Mouse (Mus musculus) heart, embryonic 15.5 days (tissue): ENCODE results near the gene Gm9999. TPM values are rescaled to one million over a fixed set of nuclear protein-coding genes. Genes with fewer than 3 reads are reported as not detected.
"Not testable (repeated sequence)": the region's sequence is repeated elsewhere in the genome, so short reads cannot be mapped to it uniquely, and the experiment has no call there.

Experiments
- ATAC-seq: fragments of 200-750 bp; cut with Nextera tagmentation; replicated peaks from 2 replicates; pipeline ENCODE4 v1.8.0; 2017; ENCODE audit warnings: low read depth, moderate TSS enrichment; ENCODE audit not compliant: insufficient number of reproducible peaks, insufficient read depth, low FRiP score
- H3K27ac ChIP-seq: fragments of 300-500 bp; sonication (generic); 2 replicates; pipeline ENCODE4 v1.5.1; 2015; ENCODE audit warnings: mild to moderate bottlenecking, inconsistent platforms
- H3K27me3 ChIP-seq: fragments of 300-500 bp; sonication (generic); 2 replicates; pipeline ENCODE4 v1.6.1; 2015; ENCODE audit warnings: inconsistent platforms
- H3K36me3 ChIP-seq: fragments of 300-500 bp; sonication (generic); 2 replicates; pipeline ENCODE4 v1.6.1; 2015; ENCODE audit warnings: mild to moderate bottlenecking, inconsistent platforms
- H3K4me1 ChIP-seq: fragments of 300-500 bp; sonication (generic); replicated peaks from 2 replicates; pipeline ENCODE4 v1.6.1; 2015; ENCODE audit warnings: inconsistent platforms
- H3K4me2 ChIP-seq: fragments of 300-500 bp; sonication (generic); 2 replicates; pipeline ENCODE4 v1.6.1; 2015; ENCODE audit warnings: inconsistent platforms, mild to moderate bottlenecking, moderate library complexity
- H3K4me3 ChIP-seq: fragments of 300-500 bp; sonication (generic); 2 replicates; pipeline ENCODE4 v1.5.1; 2015; ENCODE audit warnings: mild to moderate bottlenecking, inconsistent platforms
- H3K9ac ChIP-seq: fragments of 300-500 bp; sonication (generic); 2 replicates; pipeline ENCODE4 v1.6.1; 2015; ENCODE audit warnings: mild to moderate bottlenecking, inconsistent platforms
- H3K9me3 ChIP-seq: fragments of 300-500 bp; sonication (generic); replicated peaks from 2 replicates; pipeline ENCODE4 v1.6.1; 2016; ENCODE audit warnings: inconsistent platforms
- WGBS: fragments of 180-500 bp; shearing (Covaris S2); methylation state at CpG from one replicate; pipeline ENCODE4 v1.1.7; 2015; ENCODE audit warnings: mixed read lengths; 5-methylcytosine and 5-hydroxymethylcytosine counted together
- polyA plus RNA-seq: library from polyadenylated mRNA; unstranded; fragments of >200 nt; fragmentation: Nextera tagmentation; extraction: Ambion mirVana; gene quantifications from 2 replicates; pipeline ENCODE4 v1.2.1, GENCODE M21; 2015

Gene Gm9999
- polyA plus RNA-seq, 1 experiment from 2014 or later = not detected

- H3K9me3 ChIP-seq = no peaks in the 10 kb centered on the region
- H3K27me3 ChIP-seq = 0 out of 2 replicates have a peak, but pooled peaks cover 2% of the 10 kb centered on the region
- H3K4me2 ChIP-seq = peak overlapping the region; percentile 47
- H3K27ac ChIP-seq = peak overlapping the region; percentile 77
- WGBS = 5% methylated on average over 6 of the region's 6 CpGs
- ATAC-seq = peak; percentile 100
- no peak overlapping the region for H3K4me3 ChIP-seq
- no peaks in the 10 kb centered on the region for H3K36me3 ChIP-seq
- peaks cover 22% of the 10 kb centered on the region for H3K4me1 ChIP-seq
- H3K9ac ChIP-seq = no peak overlapping the region
These were observed 32.1 kb downstream of the Gm9999 start for GRCm38 (mm10) chr7:47015390-47016065.

GRCm38 (mm10) chr7:47016602-47017001 lies 33.2 kb downstream of the Gm9999 start:
- ATAC-seq = no peak
- H3K9ac ChIP-seq = no peak overlapping the region
- no peaks in the 10 kb centered on the region for H3K9me3 ChIP-seq
- 65% methylated on average over 3 of the region's 3 CpGs for WGBS
- H3K36me3 ChIP-seq = no peaks in the 10 kb centered on the region
- 0 out of 2 replicates have a peak, but pooled peaks cover 4% of the 10 kb centered on the region for H3K27me3 ChIP-seq
- no peak overlapping the region for H3K27ac ChIP-seq
- H3K4me3 ChIP-seq = no peak overlapping the region
- no peak overlapping the region for H3K4me2 ChIP-seq
- peaks cover 26% of the 10 kb centered on the region for H3K4me1 ChIP-seq

- no peaks in the 10 kb centered on the region for H3K36me3 ChIP-seq
- no peak for ATAC-seq
- H3K4me1 ChIP-seq = peaks cover 26% of the 10 kb centered on the region
- H3K9ac ChIP-seq = no peak overlapping the region
- WGBS = 63% methylated on average over 7 of the region's 7 CpGs
- H3K9me3 ChIP-seq = no peaks in the 10 kb centered on the region
- 0 out of 2 replicates have a peak, but pooled peaks cover 4% of the 10 kb centered on the region for H3K27me3 ChIP-seq
- no peak overlapping the region for H3K4me2 ChIP-seq
- no peak overlapping the region for H3K27ac ChIP-seq
- H3K4me3 ChIP-seq = no peak overlapping the region
These were observed 33.8 kb downstream of the Gm9999 start for GRCm38 (mm10) chr7:47017146-47017545.

- H3K27ac ChIP-seq = no peak overlapping the region
- H3K27me3 ChIP-seq = 0 out of 2 replicates have a peak, but pooled peaks cover 4% of the 10 kb centered on the region
- no peaks in the 10 kb centered on the region for H3K9me3 ChIP-seq
- WGBS = 66% methylated on average over 5 of the region's 5 CpGs
- no peak overlapping the region for H3K9ac ChIP-seq
- no peak overlapping the region for H3K4me2 ChIP-seq
- H3K4me1 ChIP-seq = peaks cover 13% of the 10 kb centered on the region
- no peak overlapping the region for H3K4me3 ChIP-seq
- no peak for ATAC-seq
- H3K36me3 ChIP-seq = no peaks in the 10 kb centered on the region
These were observed 36.3 kb downstream of the Gm9999 start for GRCm38 (mm10) chr7:47019641-47020040.

- WGBS = 9% methylated on average over 8 of the region's 8 CpGs
- H3K9me3 ChIP-seq = no peaks in the 10 kb centered on the region
- H3K4me3 ChIP-seq = no peak overlapping the region
- peaks cover 7% of the 10 kb centered on the region for H3K4me1 ChIP-seq
- no peak for ATAC-seq
- no peaks in the 10 kb centered on the region for H3K36me3 ChIP-seq
- 0 out of 2 replicates have a peak, but pooled peaks cover 4% of the 10 kb centered on the region for H3K27me3 ChIP-seq
- H3K27ac ChIP-seq = no peak overlapping the region
- H3K4me2 ChIP-seq = peak overlapping the region; percentile 36; the same call in 1 of the 2 replicates
- no peak overlapping the region for H3K9ac ChIP-seq
These were observed 37.6 kb downstream of the Gm9999 start for GRCm38 (mm10) chr7:47020956-47021355.

GRCm38 (mm10) chr7:47022482-47022881 lies 39.1 kb downstream of the Gm9999 start:
- Histone ChIP-seq H3K36me3 (no peaks in the 10 kb centered on the region), H3K4me3 (no peak overlapping the region), H3K27me3 (0 out of 2 replicates have a peak, but pooled peaks cover 4% of the 10 kb centered on the region), H3K9ac (no peak overlapping the region), H3K9me3 (no peaks in the 10 kb centered on the region), H3K4me1 (peaks cover 7% of the 10 kb centered on the region), H3K4me2 (no peak overlapping the region), H3K27ac (no peak overlapping the region)
- ATAC-seq = no peak
- 54% methylated on average over 8 of the region's 8 CpGs for WGBS

- no peak overlapping the region for H3K9ac ChIP-seq
- WGBS = 11% methylated on average over 6 of the region's 6 CpGs
- peaks cover 7% of the 10 kb centered on the region for H3K4me1 ChIP-seq
- H3K36me3 ChIP-seq = no peaks in the 10 kb centered on the region
- no peak overlapping the region for H3K27ac ChIP-seq
- no peak overlapping the region for H3K4me2 ChIP-seq
- no peak overlapping the region for H3K4me3 ChIP-seq
- no peaks in the 10 kb centered on the region for H3K9me3 ChIP-seq
- no peak for ATAC-seq
- 0 out of 2 replicates have a peak, but pooled peaks cover 4% of the 10 kb centered on the region for H3K27me3 ChIP-seq
These were observed 40.1 kb downstream of the Gm9999 start for GRCm38 (mm10) chr7:47023530-47023929.

GRCm38 (mm10) chr7:47024454-47024853 lies 41.1 kb downstream of the Gm9999 start:
- Histone ChIP-seq H3K9ac (no peak overlapping the region), H3K4me2 (no peak overlapping the region), H3K27me3 (0 out of 2 replicates have a peak, but pooled peaks cover 4% of the 10 kb centered on the region), H3K36me3 (no peaks in the 10 kb centered on the region), H3K27ac (no peak overlapping the region), H3K9me3 (no peaks in the 10 kb centered on the region), H3K4me3 (no peak overlapping the region), H3K4me1 (peaks cover 7% of the 10 kb centered on the region)
- whole genome bisulfite sequencing = 86% methylated on average over 7 of the region's 7 CpGs
- no peak for ATAC-seq

- no peaks in the 10 kb centered on the region for H3K36me3 ChIP-seq
- H3K27ac ChIP-seq = no peak overlapping the region
- 0 out of 2 replicates have a peak, but pooled peaks cover 3% of the 10 kb centered on the region for H3K27me3 ChIP-seq
- no peak for ATAC-seq
- H3K4me2 ChIP-seq = no peak overlapping the region
- peaks cover 7% of the 10 kb centered on the region for H3K4me1 ChIP-seq
- no peak overlapping the region for H3K4me3 ChIP-seq
- H3K9ac ChIP-seq = no peak overlapping the region
- no peaks in the 10 kb centered on the region for H3K9me3 ChIP-seq
- WGBS = 46% methylated on average over 9 of the region's 9 CpGs
These were observed 42.0 kb downstream of the Gm9999 start for GRCm38 (mm10) chr7:47025429-47025828.

- H3K9ac ChIP-seq, H3K4me2 ChIP-seq, H3K4me3 ChIP-seq, H3K4me1 ChIP-seq, H3K9me3 ChIP-seq, ATAC-seq, H3K36me3 ChIP-seq, H3K27me3 ChIP-seq, H3K27ac ChIP-seq: not testable (repeated sequence)
- 80% methylated on average over 3 of the region's 3 CpGs for WGBS
These were observed 43.5 kb downstream of the Gm9999 start for GRCm38 (mm10) chr7:47026899-47027298.

- H3K4me1 ChIP-seq = peaks cover 3% of the 10 kb centered on the region; the same call in 1 of the 2 replicates
- H3K4me2 ChIP-seq = no peak overlapping the region
- 91% methylated on average over 1 of the region's 1 CpGs for WGBS
- no peaks in the 10 kb centered on the region for H3K9me3 ChIP-seq
- H3K27ac ChIP-seq = no peak overlapping the region
- H3K36me3 ChIP-seq = no peaks in the 10 kb centered on the region
- H3K9ac ChIP-seq = no peak overlapping the region
- H3K4me3 ChIP-seq = no peak overlapping the region
- H3K27me3 ChIP-seq = no peaks in the 10 kb centered on the region
- no peak for ATAC-seq
These were observed 44.1 kb downstream of the Gm9999 start for GRCm38 (mm10) chr7:47027520-47027919.
